Mouse (Mus musculus): ENCODE measurements around the gene Dcaf8.

The Dcaf8 gene

DNA sequence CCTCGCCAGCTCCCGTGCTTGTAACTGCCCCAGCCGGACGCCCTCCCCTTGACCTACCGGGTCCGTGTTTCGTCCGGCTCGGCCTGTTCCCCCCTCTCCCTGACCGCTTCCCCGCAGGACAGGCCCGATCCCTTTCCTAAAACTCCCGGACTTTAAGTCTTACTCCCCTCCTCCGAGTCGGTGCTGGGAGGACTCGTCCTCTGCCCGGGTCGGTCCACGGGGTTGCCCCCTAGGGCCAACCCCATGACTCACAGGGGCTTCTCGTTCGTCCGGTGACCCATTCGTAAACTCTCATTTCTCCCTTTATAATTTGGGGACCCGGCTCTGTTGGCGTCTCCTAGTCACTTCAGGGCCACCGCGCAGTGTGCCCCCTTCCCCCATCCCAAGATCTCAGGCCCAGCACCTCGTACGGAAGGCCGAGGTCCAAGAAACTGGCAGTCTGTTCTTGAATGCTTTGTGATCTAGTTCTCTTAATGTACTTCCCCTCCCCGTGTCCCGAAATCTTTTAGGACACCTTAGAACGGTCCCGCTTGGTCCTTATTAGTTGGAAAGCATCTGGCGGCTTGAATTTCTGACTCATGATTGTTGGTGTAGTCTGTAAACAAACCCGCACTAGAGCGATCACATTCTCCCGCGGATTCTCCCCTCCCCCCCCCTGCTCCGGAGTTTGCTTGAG is 533 bp downstream of the Dcaf8 start:
- peak; percentile 65 for DNase-seq (ENCODE audit: low read depth, low spot score)

DNA sequence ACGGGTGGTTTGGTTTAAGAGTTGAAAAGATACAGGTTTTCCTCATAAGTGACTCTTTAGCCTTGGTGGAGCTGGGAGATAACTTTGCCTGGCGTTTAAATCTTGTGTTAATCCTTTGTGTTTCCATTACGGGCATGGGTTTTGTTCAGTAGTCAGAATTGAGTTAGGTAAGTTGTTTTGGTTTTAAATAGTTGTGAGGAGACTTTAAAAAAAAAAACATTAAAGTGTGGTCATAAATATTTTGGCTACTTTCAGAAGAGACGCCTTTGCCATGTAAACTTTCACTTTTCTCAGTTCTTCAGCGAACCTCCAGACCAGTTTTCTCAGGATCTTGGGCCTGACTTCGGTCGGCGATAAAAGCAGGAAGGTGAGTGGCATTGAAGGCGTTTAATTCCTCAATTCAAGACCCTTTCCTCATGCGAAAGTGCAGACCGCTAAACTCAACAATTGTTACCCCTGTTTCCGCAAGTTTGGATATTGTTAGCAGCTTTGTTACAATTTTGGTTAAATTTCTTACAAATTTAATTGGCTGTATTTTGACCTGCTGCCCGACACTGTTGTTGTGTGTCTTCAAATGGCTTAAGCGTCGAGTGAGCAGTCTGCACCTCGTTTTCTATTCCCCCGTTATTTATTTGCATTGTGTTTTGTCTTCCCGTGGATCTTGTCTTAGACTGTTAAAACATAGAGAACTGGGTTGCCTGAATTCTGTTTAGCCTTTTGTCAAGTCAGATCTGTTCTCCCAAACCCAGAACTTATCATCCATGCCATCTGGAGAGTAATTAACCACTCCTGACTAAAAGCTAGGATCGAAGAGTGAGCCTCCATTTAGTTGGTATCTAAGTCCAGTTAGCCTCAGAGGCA is 1.3 kb downstream of the Dcaf8 start:
- DNase-seq (ENCODE audit: low read depth, low spot score): no peak

DNA sequence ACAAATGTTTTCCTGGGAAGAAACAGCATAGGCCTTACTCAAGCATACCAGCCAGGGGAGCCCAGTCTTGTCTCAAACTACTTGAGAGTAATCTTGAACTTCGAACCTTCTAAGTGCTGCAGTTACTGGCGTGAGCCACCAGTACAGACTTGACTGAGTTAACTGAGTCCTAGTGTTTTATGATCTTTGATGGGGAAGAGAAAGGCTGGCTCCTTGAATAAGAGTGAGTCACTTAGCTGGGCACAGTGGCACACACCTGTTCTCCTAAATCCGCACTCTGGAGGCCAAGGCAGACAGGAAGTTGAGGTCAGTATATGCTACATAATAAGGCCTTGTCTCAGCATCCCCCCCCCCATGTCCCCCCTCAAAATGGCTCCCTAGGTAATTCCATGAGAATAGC is 6.7 kb downstream of the Dcaf8 start:
- DNase-seq (ENCODE audit: low read depth, low spot score): no peak

DNA sequence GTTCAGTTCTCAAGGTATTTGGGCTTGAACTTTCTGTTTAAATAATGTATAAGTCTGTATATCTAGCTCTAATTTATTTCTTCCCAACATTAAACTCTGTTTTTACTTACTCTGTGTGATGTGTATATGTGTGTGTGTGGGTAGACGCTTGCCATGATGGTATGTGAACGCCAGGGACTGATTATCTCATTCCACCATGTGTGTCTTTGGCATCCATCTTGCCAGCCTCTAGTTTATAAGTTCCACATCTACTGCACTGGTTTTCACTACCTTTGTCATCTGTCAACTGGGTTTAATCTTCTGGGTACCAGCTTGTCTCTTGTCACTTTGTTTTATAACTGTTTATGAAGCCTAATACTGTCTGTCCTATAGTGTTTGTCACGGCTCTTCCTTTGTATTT is 7.6 kb downstream of the Dcaf8 start:
- DNase-seq (ENCODE audit: low read depth, low spot score): no peak

DNA sequence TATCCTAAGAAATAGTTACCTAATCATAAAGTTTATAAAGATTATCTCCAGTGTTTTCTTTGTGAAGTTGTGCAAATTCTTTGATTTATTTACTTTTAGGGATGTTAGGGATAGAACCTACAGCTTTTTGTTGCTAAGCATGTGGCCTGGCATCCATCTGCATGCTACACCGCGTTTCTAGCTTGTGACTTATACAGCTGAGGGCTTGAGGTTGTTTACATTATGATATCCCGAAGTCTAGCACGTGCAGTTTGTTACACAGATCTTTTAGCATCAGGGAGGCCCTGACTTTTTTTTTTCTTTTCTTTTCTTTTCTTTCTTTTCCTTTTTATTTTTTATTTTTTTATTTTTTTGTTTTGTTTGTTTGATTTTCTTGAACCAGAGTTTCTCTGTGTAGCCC is 12.1 kb downstream of the Dcaf8 start:
- DNase-seq (ENCODE audit: low read depth, low spot score): no peak

GRCm38 (mm10) chr1:172160508-172160907 is 12.6 kb downstream of the Dcaf8 start:
- no peak for DNase-seq (ENCODE audit: low read depth, low spot score)

DNA sequence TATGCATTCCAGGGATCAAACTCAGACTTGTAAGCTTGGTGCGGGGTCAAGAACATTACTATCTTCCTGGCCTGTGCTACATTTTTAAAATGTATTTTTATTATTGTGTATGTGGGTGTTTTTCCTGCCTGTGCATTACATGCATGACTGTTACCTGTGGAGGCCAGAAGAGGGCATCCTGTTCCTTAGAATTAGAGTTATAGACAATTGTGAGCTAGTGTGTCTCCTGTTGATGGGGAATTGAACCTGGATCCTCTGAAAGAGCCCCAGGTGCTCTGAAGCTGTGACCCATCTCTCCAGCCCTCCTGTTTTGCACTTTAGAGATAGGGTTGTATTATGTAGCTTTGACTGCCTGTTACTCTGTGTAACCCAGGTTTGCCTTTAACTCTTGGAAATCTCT is 14.1 kb downstream of the Dcaf8 start:
- peak; percentile 59 for DNase-seq (ENCODE audit: low read depth, low spot score)

- no peak for DNase-seq (ENCODE audit: low read depth, low spot score)
These were observed 15.1 kb downstream of the Dcaf8 start for GRCm38 (mm10) chr1:172162959-172163358.

DNA sequence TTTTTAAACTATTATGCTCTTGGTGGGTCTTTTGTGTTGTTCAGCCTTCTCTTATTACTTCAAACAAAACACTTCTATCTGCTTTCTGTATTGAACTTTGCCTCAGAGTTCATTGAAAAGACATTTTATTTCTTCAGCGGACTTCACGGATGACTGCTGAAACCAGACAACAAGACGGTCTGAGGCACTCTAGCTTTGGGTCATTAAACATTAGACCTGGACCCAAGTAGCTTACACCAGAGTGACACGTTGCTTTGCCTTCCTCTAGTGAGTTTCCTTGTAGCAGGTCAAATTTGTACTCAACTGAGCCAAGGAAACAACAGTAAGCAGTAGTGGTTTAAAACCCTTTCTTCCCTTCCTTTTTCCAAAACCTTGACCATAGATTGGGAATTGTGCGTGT is 20.0 kb downstream of the Dcaf8 start:
- no peak for DNase-seq (ENCODE audit: low read depth, low spot score)

DNA sequence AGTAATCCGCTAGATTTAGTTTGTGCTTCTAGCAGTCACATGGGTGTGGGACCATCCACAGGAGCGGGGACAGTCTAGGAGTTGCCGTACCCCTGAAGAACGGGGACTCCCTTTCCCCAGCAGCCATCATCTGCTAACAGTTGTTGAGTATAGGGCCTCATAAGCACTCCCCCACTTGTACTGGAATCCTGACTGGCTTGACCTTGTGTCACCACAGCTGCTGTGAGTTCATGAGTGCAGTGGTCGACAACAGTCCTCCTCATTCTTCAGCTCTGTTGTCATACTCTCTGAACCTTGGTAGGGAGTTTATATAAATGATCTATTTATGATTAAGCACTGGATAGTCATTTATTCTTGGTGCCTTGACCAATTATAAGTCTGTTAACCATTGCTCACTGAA is 21.9 kb downstream of the Dcaf8 start:
- no peak for DNase-seq (ENCODE audit: low read depth, low spot score)

DNA sequence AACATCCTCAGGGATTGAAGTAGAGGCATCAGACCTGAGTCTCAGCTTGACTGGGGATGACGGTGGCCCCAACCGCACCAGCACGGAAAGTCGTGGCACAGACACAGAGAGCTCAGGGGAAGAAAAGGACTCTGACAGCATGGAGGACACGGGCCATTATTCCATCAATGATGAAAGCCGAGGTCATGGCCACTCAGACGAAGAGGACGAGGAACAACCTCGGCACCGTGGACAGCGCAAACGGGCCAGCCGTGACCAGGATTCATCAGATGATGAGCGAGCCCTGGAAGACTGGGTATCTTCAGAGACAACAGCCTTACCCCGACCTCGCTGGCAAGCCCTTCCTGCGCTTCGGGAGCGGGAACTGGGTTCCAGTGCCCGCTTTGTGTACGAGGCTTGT is 24.5 kb downstream of the Dcaf8 start:
- DNase-seq (ENCODE audit: low read depth, low spot score): no peak

GRCm38 (mm10) chr1:172173181-172173580 is 25.3 kb downstream of the Dcaf8 start:
- no peak for DNase-seq (ENCODE audit: low read depth, low spot score)

- no peak for DNase-seq (ENCODE audit: low read depth, low spot score)
These were observed 29.9 kb downstream of the Dcaf8 start for GRCm38 (mm10) chr1:172177791-172178190.

GRCm38 (mm10) chr1:172179102-172179501 is 31.2 kb downstream of the Dcaf8 start:
- no peak for DNase-seq (ENCODE audit: low read depth, low spot score)

DNA sequence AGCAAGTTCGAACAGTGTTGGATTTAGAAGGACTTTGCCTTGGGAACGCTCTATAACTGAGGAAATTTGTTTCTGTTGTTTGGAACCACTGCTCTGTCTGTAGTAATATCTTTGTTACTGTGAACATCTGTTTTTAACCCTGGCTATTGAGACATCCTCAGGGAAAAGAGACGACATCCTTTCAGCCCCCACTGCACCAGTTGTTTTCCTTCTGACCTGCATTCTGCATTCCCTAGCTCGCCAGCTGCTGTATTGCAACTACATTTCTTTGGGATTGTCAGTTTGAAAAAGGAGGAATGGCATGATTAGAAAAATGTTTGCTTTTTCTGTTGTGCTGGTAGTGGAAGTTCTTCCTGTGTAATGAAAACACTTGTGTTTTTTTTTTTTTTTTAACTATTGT is 33.0 kb downstream of the Dcaf8 start:
- no peak for DNase-seq (ENCODE audit: low read depth, low spot score)

- DNase-seq (ENCODE audit: low read depth, low spot score): no peak
These were observed 33.9 kb downstream of the Dcaf8 start for GRCm38 (mm10) chr1:172181777-172182176.

- DNase-seq (ENCODE audit: low read depth, low spot score): no peak
These were observed 35.2 kb downstream of the Dcaf8 start for GRCm38 (mm10) chr1:172183056-172183455.

GRCm38 (mm10) chr1:172183915-172184314 is 36.0 kb downstream of the Dcaf8 start:
- no peak for DNase-seq (ENCODE audit: low read depth, low spot score)

GRCm38 (mm10) chr1:172186401-172187289 is 38.8 kb downstream of the Dcaf8 start:
- DNase-seq (ENCODE audit: low read depth, low spot score): no peak

DNA sequence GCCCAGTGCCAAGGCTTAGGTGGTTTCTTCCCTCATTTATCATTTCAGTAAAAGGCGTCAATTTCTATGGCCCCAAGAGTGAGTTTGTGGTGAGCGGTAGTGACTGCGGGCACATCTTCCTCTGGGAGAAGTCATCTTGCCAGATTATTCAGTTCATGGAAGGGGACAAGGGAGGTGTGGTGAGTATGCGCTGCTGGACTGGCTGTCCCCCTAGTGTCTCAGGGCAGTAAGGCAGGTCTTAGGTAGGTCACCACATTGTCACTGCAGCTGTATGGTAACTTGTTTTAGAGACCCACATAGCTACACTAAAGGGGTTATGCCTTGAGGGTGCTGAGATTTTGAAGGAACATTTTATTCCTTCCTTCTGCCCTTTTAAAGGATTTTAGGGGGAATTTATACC is 41.0 kb downstream of the Dcaf8 start:
- DNase-seq (ENCODE audit: low read depth, low spot score): no peak

GRCm38 (mm10) chr1:172191578-172191977 is 43.7 kb downstream of the Dcaf8 start:
- DNase-seq (ENCODE audit: low read depth, low spot score): no peak

- DNase-seq (ENCODE audit: low read depth, low spot score): no peak
These were observed 44.3 kb downstream of the Dcaf8 start for GRCm38 (mm10) chr1:172192217-172192616.
